Mouse (Mus musculus): ENCODE measurements around the gene Krtap1-5.

The Krtap1-5 gene

GRCm38 (mm10) chr11:99547892-99548291 is 32.9 kb downstream of the Krtap1-5 start:
- in situ Hi-C loops (cut with MseI, MboI): no loop called here

- in situ Hi-C loops (cut with MseI, MboI): no loop called here
These were observed 41.1 kb downstream of the Krtap1-5 start for GRCm38 (mm10) chr11:99539721-99540120.
